Mouse (Mus musculus): Measurements from ENCODE around the gene Sema4d.

- TF ChIP-seq EP300 (IDR thresholded peaks at IDR 0.05; ENCODE audit: insufficient read depth, low read depth, low read length) (no peak), CTCF (IDR thresholded peaks at IDR 0.05; ENCODE audit: low read depth, low read length) (no peak), POLR2A (IDR thresholded peaks at IDR 0.05; ENCODE audit: insufficient read depth, low read length) (no peak)
Measured at GRCm38 (mm10) chr13:51780509-51781155, 12.9 kb downstream of the Sema4d start.
